Mouse (Mus musculus): ENCODE results near the gene Odf2.

GRCm38 (mm10) chr2:29902194-29902593 lies 13.2 kb downstream of the Odf2 start:
- TF ChIP-seq POLR2A (IDR thresholded peaks at IDR 0.05; ENCODE audit: insufficient read length, low read depth), result no peak
- TF ChIP-seq MYOG (IDR thresholded peaks at IDR 0.05; ENCODE audit: control insufficient read depth in 1 of 3, insufficient read depth in 1 of 3, insufficient read length in 2 of 3, low read depth in 2 of 3), result no peak
- no peak for TF ChIP-seq MAX (IDR thresholded peaks at IDR 0.05; ENCODE audit: low read depth)
- TF ChIP-seq TCF12 (IDR thresholded peaks at IDR 0.05; ENCODE audit: insufficient read depth, poor library complexity, severe bottlenecking), result no peak
- TF ChIP-seq E2F4 (IDR thresholded peaks at IDR 0.05; ENCODE audit: insufficient read depth), result no peak
- TF ChIP-seq CEBPB (IDR thresholded peaks at IDR 0.05; ENCODE audit: insufficient read depth, poor library complexity, severe bottlenecking), result no peak
- TF ChIP-seq USF1 (IDR thresholded peaks at IDR 0.05; ENCODE audit: low read depth), result no peak
- no peak for TF ChIP-seq TCF3 (IDR thresholded peaks at IDR 0.05; ENCODE audit: insufficient read length, low read depth)
- no peak for TF ChIP-seq MYOD1 (IDR thresholded peaks at IDR 0.05; ENCODE audit: control insufficient read depth in 1 of 3, insufficient read length in 2 of 3, low read depth in 2 of 3)
- no peak for TF ChIP-seq POLR2AphosphoS2 (IDR thresholded peaks at IDR 0.05; ENCODE audit: insufficient read length, low read depth)
- TF ChIP-seq SRF (IDR thresholded peaks at IDR 0.05; ENCODE audit: control insufficient read depth, insufficient read length, low read depth), result no peak
- TF ChIP-seq REST (IDR thresholded peaks at IDR 0.05; ENCODE audit: insufficient read depth, insufficient read length), result no peak

Measured in myocyte (in vitro differentiated cells).